Mouse (Mus musculus): Measurements from ENCODE around the gene Slamf1.

DNA sequence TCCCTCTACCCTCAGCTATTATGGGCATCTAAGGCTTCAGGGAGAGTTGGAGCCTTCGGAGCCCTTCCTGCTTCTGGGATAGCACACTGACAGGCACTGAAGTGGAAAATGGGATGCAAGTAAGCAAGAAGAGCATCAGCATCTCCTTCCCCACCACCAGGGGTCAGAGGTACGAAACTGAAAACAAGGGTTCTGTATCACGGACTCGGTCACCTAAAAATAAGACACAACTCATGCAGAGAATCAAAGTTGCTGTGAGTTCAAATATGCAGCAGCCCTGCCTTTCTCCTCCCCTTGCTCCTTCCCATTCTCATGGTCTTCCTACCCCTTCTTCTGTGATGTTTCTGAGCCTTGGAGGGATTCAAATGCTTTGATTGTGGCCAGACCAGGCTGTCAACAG lies 58.5 kb downstream of the Slamf1 start:
- TF ChIP-seq CTCF (IDR thresholded peaks at IDR 0.05; ENCODE audit: extremely low read depth, insufficient read depth, insufficient read length, insufficient replicate concordance) (no peak), POLR2A (IDR thresholded peaks at IDR 0.05; ENCODE audit: low read depth, low read length) (no peak)

Measured in spleen, adult 2 months (tissue).